Mouse (Mus musculus): ENCODE measurements at regions not wholly inside any gene's neighbourhood (a gene's known extent, or its start where the extent isn't known, plus 50 kb on each side); places are given as distances from the start of the nearest gene placed in this dataset.

GRCm38 (mm10) chr14:25313693-25314240 is 145.2 kb upstream of the Zmiz1 start:
- H3K9me3 ChIP-seq (ENCODE audit: low read length) = no peaks in the 10 kb centered on the region
- H3K4me2 ChIP-seq (ENCODE audit: low read depth, low read length, poor library complexity, severe bottlenecking) = no peak overlapping the region
- no peak overlapping the region for H3K4me3 ChIP-seq (ENCODE audit: low read depth, low read length)
- 80% methylated on average over 4 of the region's 4 CpGs for WGBS
- no peak for DNase-seq (ENCODE audit: low spot score)
- H3K27me3 ChIP-seq (ENCODE audit: insufficient read depth, low read length) = no peaks in the 10 kb centered on the region
- no peak for TF ChIP-seq CTCF (IDR thresholded peaks at IDR 0.05)
- ATAC-seq (ENCODE audit: low FRiP score) = no peak
- no peaks in the 10 kb centered on the region for H3K36me3 ChIP-seq (ENCODE audit: insufficient read depth, low read length)
- H3K27ac ChIP-seq (ENCODE audit: low read depth, low read length) = no peak overlapping the region
- H3K9ac ChIP-seq (replicated peaks; ENCODE audit: low read length, poor library complexity, severe bottlenecking) = no peak overlapping the region
- H3K4me1 ChIP-seq (ENCODE audit: insufficient read depth, low read length) = peaks cover 14% of the 10 kb centered on the region

- DNase-seq (ENCODE audit: low spot score) = no peak
- Histone ChIP-seq H3K9ac (replicated peaks; ENCODE audit: low read length, poor library complexity, severe bottlenecking) (no peak overlapping the region), H3K27ac (ENCODE audit: low read depth, low read length) (no peak overlapping the region), H3K4me3 (ENCODE audit: low read depth, low read length) (no peak overlapping the region), H3K36me3 (ENCODE audit: insufficient read depth, low read length) (no peaks in the 10 kb centered on the region), H3K27me3 (ENCODE audit: insufficient read depth, low read length) (no peaks in the 10 kb centered on the region), H3K4me1 (ENCODE audit: insufficient read depth, low read length) (peaks cover 17% of the 10 kb centered on the region), H3K4me2 (ENCODE audit: low read depth, low read length, poor library complexity, severe bottlenecking) (no peak overlapping the region), H3K9me3 (ENCODE audit: low read length) (no peaks in the 10 kb centered on the region)
- ATAC-seq (ENCODE audit: low FRiP score) = no peak
- WGBS = 96% methylated on average over 5 of the region's 5 CpGs
- no peak for TF ChIP-seq CTCF (IDR thresholded peaks at IDR 0.05)
These were observed 142.5 kb upstream of the Zmiz1 start for GRCm38 (mm10) chr14:25316491-25316890.

- no peak overlapping the region for H3K4me3 ChIP-seq (ENCODE audit: low read depth, low read length)
- DNase-seq (ENCODE audit: low spot score) (peak; percentile 90), ATAC-seq (ENCODE audit: low FRiP score) (peak; percentile 88)
- 6% methylated on average over 36 of the region's 37 CpGs for WGBS
- peak overlapping the region; percentile 26; the same call in 1 of the 2 replicates for H3K4me2 ChIP-seq (ENCODE audit: low read depth, low read length, poor library complexity, severe bottlenecking)
- peaks cover 12% of the 10 kb centered on the region for H3K4me1 ChIP-seq (ENCODE audit: insufficient read depth, low read length)
- peak overlapping the region; percentile 43 for H3K27ac ChIP-seq (ENCODE audit: low read depth, low read length)
- peak overlapping the region; percentile 48 for H3K9ac ChIP-seq (replicated peaks; ENCODE audit: low read length, poor library complexity, severe bottlenecking)
- 0 out of 2 replicates have a peak, but pooled peaks have one; percentile 1 for TF ChIP-seq CTCF (IDR thresholded peaks at IDR 0.05)
- no peaks in the 10 kb centered on the region for H3K9me3 ChIP-seq (ENCODE audit: low read length)
- H3K27me3 ChIP-seq (ENCODE audit: insufficient read depth, low read length) = no peaks in the 10 kb centered on the region
- no peaks in the 10 kb centered on the region for H3K36me3 ChIP-seq (ENCODE audit: insufficient read depth, low read length)
These were observed 141.1 kb upstream of the Zmiz1 start for GRCm38 (mm10) chr14:25317680-25318471.

- no peak for TF ChIP-seq CTCF (IDR thresholded peaks at IDR 0.05)
These were observed 140.1 kb upstream of the Zmiz1 start for GRCm38 (mm10) chr14:25318909-25319308.

GRCm38 (mm10) chr14:25320141-25320540 is 138.8 kb upstream of the Zmiz1 start:
- Histone ChIP-seq H3K9ac (replicated peaks; ENCODE audit: low read length, poor library complexity, severe bottlenecking) (no peak overlapping the region), H3K4me3 (ENCODE audit: low read depth, low read length) (no peak overlapping the region), H3K4me1 (ENCODE audit: insufficient read depth, low read length) (peaks cover 12% of the 10 kb centered on the region), H3K9me3 (ENCODE audit: low read length) (no peaks in the 10 kb centered on the region), H3K27me3 (ENCODE audit: insufficient read depth, low read length) (no peaks in the 10 kb centered on the region), H3K36me3 (ENCODE audit: insufficient read depth, low read length) (no peaks in the 10 kb centered on the region), H3K4me2 (ENCODE audit: low read depth, low read length, poor library complexity, severe bottlenecking) (no peak overlapping the region), H3K27ac (ENCODE audit: low read depth, low read length) (no peak overlapping the region)
- TF ChIP-seq CTCF (IDR thresholded peaks at IDR 0.05) = no peak
- ATAC-seq (ENCODE audit: low FRiP score) (no peak), DNase-seq (ENCODE audit: low spot score) (peak; percentile 19)
- 67% methylated on average over 4 of the region's 4 CpGs for WGBS

More at GRCm38 (mm10) chr14:25318909-25319308, 140.1 kb upstream of the Zmiz1 start:
- no peak overlapping the region for H3K9ac ChIP-seq (replicated peaks; ENCODE audit: low read length, poor library complexity, severe bottlenecking)
- no peaks in the 10 kb centered on the region for H3K9me3 ChIP-seq (ENCODE audit: low read length)
- H3K4me2 ChIP-seq (ENCODE audit: low read depth, low read length, poor library complexity, severe bottlenecking) = no peak overlapping the region
- H3K4me1 ChIP-seq (ENCODE audit: insufficient read depth, low read length) = peaks cover 12% of the 10 kb centered on the region
- H3K4me3 ChIP-seq (ENCODE audit: low read depth, low read length) = no peak overlapping the region
- ATAC-seq (ENCODE audit: low FRiP score) (no peak), DNase-seq (ENCODE audit: low spot score) (peak; percentile 19)
- H3K36me3 ChIP-seq (ENCODE audit: insufficient read depth, low read length) = no peaks in the 10 kb centered on the region
- WGBS = 42% methylated on average over 12 of the region's 12 CpGs
- H3K27me3 ChIP-seq (ENCODE audit: insufficient read depth, low read length) = no peaks in the 10 kb centered on the region
- H3K27ac ChIP-seq (ENCODE audit: low read depth, low read length) = peak overlapping the region; percentile 43; the same call in 1 of the 2 replicates

Data from midbrain, postnatal 0 days (tissue).